Mouse (Mus musculus): ENCODE data around the gene Hnrnpm.

The Hnrnpm gene

GRCm38 (mm10) chr17:33684671-33685231 lies 1.9 kb downstream of the Hnrnpm start:
- ChIA-PET POLR2A (interaction anchor here (0.8 to 8.1 kb wide), 68 partner anchors 8 to 596 kb away, joined by 3 to 260 read pairs (median 4); partner anchors contain the start of genes March2 (in 3 of the 4), Kank3 (in 2 of the 4), Ndufa7 (in 2 of the 4) and Rab11b (in 2 of the 4)), CTCF (interaction anchor here in 1 of 4 experiments (0.9 kb wide), 1 partner anchor 234 kb away, joined by 3 read pairs; no protein-coding TSS in a partner anchor)

GRCm38 (mm10) chr17:33681767-33682166 lies 4.9 kb downstream of the Hnrnpm start:
- CTCF ChIA-PET, result no interaction called here
- POLR2A ChIA-PET, result interaction anchor here (0.6 to 8.1 kb wide), 26 partner anchors 9 to 1936 kb away, joined by 3 to 260 read pairs (median 6); partner anchors contain the start of genes B3galt4 (in 1 of the 4), March2 (in 1 of the 4), Ndufa7 (in 1 of the 4) and Rab11b (in 1 of the 4)

DNA sequence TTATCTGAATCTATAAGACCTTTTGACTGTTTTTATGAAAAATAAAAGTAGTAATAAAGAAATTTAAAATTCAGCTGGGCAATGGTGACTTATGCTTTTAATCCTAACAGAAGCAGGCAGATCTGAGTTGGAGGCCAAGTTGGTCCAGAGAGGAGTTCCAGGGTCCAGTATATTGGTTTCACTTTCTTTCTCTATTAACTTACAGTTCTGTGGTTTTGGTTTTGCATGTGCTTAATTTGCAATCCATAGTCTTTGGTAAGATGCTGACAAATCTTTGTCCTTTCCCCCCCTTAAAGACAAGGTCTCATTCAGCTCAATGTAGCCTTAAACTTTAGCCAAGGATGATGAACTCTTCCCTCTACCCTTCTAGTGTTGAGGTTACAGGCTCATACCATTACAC lies 7.9 kb downstream of the Hnrnpm start:
- ChIA-PET CTCF (interaction anchor here in 1 of 4 experiments (1.1 kb wide), 1 partner anchor 124 kb away, joined by 3 read pairs; no protein-coding TSS in a partner anchor), POLR2A (interaction anchor here in 2 of 4 experiments (1.1 to 8.1 kb wide), 18 partner anchors 9 to 149 kb away, joined by 3 to 260 read pairs (median 4); partner anchors contain the start of genes Angptl4 (in 1 of the 2), Ndufa7 (in 1 of the 2), Rab11b (in 1 of the 2) and Rps28 (in 1 of the 2))

- ChIA-PET POLR2A (interaction anchor here in 2 of 4 experiments (0.6 to 1.6 kb wide), 4 partner anchors 9 to 84 kb away, joined by 3 read pairs; partner anchors contain the start of gene Rab11b (in 1 of the 2)), CTCF (no interaction called here)
Measured at GRCm38 (mm10) chr17:33676086-33676485, 10.6 kb downstream of the Hnrnpm start.

DNA sequence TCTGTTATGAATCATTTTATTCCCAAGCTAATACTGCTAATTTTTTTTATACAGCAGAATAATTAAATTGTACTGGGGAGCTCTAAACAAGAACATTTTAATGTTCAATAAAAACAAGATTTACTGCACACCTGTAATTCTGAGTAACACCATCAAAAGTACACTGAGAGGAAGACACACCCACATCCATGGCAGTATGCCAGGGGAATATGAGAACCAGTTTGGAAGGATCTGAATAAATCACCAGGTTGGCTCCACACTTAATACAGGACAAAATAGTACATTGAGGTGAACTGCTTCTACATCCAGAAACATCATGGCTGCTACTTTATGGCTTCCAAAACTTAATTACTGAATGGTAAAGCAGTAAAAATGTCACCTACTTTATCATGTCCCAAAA lies 11.2 kb downstream of the Hnrnpm start:
- POLR2A ChIA-PET, result interaction anchor here in 2 of 4 experiments (0.7 to 18.1 kb wide), 13 partner anchors 7 to 148 kb away, joined by 3 to 260 read pairs (median 4); partner anchors contain the start of genes Ndufa7 (in 1 of the 2), Rab11b (in 1 of the 2) and Rps28 (in 1 of the 2)
- CTCF ChIA-PET, result no interaction called here

DNA sequence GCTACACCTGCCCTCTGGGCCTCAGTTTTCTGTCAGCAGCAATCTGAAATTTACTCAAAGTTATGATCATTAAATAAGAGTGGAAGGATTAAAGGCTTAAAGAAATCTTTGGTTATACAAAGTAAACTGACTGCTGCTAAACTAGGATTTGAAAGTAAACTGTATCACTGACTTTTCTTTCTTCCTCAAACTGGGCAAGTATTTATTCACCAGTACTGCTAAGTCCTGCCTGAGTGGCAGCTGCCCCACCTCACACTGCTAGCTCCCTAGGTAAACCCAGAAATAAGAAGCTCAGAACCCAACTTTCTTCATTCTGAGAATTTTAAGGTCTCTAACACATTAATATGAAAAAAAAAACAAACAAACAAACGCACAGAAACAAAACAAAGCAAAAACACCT lies 12.8 kb downstream of the Hnrnpm start:
- CTCF ChIA-PET, result no interaction called here

DNA sequence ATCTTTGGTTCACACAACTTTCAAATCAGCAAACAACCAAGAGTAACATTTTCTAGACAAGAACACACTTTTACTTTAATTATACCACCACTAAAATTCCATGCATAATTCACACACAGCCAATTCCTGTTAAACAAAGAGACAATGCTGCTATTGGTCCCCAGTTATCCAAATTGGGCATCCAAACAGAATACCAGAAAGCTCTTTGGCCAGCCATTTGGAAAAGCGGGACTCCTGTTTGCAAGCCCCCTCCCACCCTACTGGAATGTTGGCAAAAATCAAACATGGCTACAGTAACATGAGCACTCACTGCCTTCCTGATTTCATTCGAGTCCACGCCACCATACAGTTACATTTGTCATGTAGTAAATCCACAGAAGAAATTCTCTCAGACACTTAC lies 17.0 kb downstream of the Hnrnpm start:
- CTCF ChIA-PET, result no interaction called here
- POLR2A ChIA-PET, result interaction anchor here in 3 of 4 experiments (0.8 to 18.1 kb wide), 21 partner anchors 10 to 170 kb away, joined by 3 to 260 read pairs (median 5); partner anchors contain the start of genes Pram1 (in 1 of the 3), Rab11b (in 1 of the 3) and Zfp414 (in 1 of the 3)

More for the DNA sequence above, 12.8 kb downstream of the Hnrnpm start:
- POLR2A ChIA-PET, result interaction anchor here (0.6 to 18.1 kb wide), 16 partner anchors 8 to 168 kb away, joined by 3 to 260 read pairs (median 6); partner anchors contain the start of genes Ndufa7 (in 1 of the 4), Rab11b (in 1 of the 4), Rps28 (in 1 of the 4) and Zfp414 (in 1 of the 4)

GRCm38 (mm10) chr17:33666813-33667212 lies 19.8 kb downstream of the Hnrnpm start:
- POLR2A ChIA-PET, result interaction anchor here in 2 of 4 experiments (0.6 to 18.1 kb wide), 9 partner anchors 7 to 160 kb away, joined by 3 to 260 read pairs (median 4); partner anchors contain the start of genes Rab11b (in 2 of the 2) and Zfp414 (in 1 of the 2)

DNA sequence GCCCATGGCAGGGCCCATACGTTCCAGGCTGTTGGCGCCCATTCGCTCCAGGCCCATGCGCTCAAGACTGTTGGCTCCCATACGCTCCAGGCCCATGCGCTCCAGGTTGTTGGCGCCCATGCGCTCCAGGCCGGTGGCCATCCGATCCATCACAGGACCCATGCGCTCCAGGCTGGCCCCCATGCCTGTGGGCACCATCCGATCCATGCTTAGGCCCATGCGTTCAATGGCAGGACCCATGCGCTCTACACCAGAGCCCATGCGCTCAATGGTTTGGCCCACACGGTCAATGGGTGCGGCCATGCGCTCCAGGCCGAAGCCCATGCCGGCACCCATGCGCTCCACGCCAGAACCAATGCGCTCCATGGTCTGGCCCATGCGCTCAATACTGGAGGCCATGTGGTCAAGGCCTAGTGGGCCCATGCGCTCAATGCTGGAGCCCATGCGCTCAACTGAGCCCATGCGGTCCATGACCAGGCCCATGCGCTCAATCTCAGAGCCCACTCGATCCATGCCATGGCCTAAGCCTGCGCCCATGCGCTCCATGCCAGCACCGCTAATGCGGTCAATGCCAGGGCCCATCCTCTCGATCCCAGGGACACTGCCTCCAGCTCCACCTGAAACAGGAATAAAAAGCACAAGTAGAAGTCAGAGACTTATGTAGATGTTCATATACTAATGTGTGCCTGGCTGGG lies 36.7 kb downstream of the Hnrnpm start:
- CTCF ChIA-PET, result no interaction called here
- POLR2A ChIA-PET, result interaction anchor here in 2 of 4 experiments (0.6 to 11.4 kb wide), 28 partner anchors 9 to 1487 kb away, joined by 3 to 98 read pairs (median 4); partner anchors contain the start of genes Pram1 (in 2 of the 2), Zfp414 (in 2 of the 2), B3galt4 (in 1 of the 2) and Ndufa7 (in 1 of the 2)

More at GRCm38 (mm10) chr17:33666813-33667212, 19.8 kb downstream of the Hnrnpm start:
- CTCF ChIA-PET, result no interaction called here

DNA sequence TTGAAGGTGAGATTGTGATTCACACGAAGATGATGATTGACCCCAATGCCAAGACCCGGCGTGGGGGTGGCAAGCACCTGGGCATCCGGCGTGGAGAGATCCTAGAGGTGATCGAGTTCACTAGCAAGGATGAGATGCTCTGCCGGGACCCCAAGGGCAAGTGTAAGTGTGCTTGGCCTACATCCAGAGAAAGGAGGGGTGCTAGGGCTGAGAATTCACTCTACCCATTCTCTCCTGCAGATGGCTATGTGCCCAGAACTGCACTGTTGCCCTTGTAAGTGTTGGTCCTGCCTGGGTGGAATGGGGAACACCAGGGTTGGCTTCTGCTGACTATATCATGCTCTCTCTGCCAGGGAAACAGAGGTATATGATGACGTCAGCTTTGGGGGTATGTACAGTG lies 41.6 kb downstream of the Hnrnpm start:
- ChIA-PET CTCF (no interaction called here), POLR2A (interaction anchor here in 2 of 4 experiments (0.9 to 11.4 kb wide), 14 partner anchors 7 to 268 kb away, joined by 3 to 98 read pairs (median 6); partner anchors contain the start of genes Zfp414 (in 2 of the 2) and Pram1 (in 1 of the 2))

- ChIA-PET POLR2A (interaction anchor here in 3 of 4 experiments (0.6 to 4.4 kb wide), 25 partner anchors 9 to 267 kb away, joined by 3 to 25 read pairs (median 5); partner anchors contain the start of genes Rab11b (in 2 of the 3) and Zfp414 (in 2 of the 3)), CTCF (interaction anchor here in 3 of 4 experiments (0.5 to 1.0 kb wide), 4 partner anchors 15 to 960 kb away, joined by 3 read pairs; partner anchors contain the start of gene Zfp414 (in 1 of the 3))
Measured at GRCm38 (mm10) chr17:33644068-33644467, 42.6 kb downstream of the Hnrnpm start.

GRCm38 (mm10) chr17:33639743-33640142 lies 46.9 kb downstream of the Hnrnpm start:
- ChIA-PET CTCF (no interaction called here), POLR2A (interaction anchor here in 3 of 4 experiments (0.7 to 8.1 kb wide), 19 partner anchors 8 to 606 kb away, joined by 3 to 98 read pairs (median 7); partner anchors contain the start of genes Zfp414 (in 2 of the 3), Rab11b (in 1 of the 3) and Zfp763 (in 1 of the 3))

- POLR2A ChIA-PET, result interaction anchor here in 3 of 4 experiments (0.6 to 8.1 kb wide), 14 partner anchors 8 to 169 kb away, joined by 3 to 98 read pairs (median 4); partner anchors contain the start of genes Zfp414 (in 3 of the 3) and Rab11b (in 2 of the 3)
- CTCF ChIA-PET, result interaction anchor here in 1 of 4 experiments (0.6 kb wide), 1 partner anchor 49 kb away, joined by 5 read pairs; no protein-coding TSS in a partner anchor
Measured at GRCm38 (mm10) chr17:33637516-33638276, 49.0 kb downstream of the Hnrnpm start, which contains the start of gene Pram1. Pram1 (plus strand) TSS chr17:33638056.

GRCm38 (mm10) chr17:33637038-33637437 lies 49.6 kb downstream of the Hnrnpm start:
- CTCF ChIA-PET, result no interaction called here
- POLR2A ChIA-PET, result interaction anchor here in 2 of 4 experiments (0.6 to 8.1 kb wide), 7 partner anchors 8 to 173 kb away, joined by 3 to 98 read pairs (median 4); partner anchors contain the start of genes Kank3 (in 1 of the 2) and Zfp414 (in 1 of the 2)

GRCm38 (mm10) chr17:33631796-33632195 lies 54.9 kb downstream of the Hnrnpm start:
- CTCF ChIA-PET, result no interaction called here

GRCm38 (mm10) chr17:33631236-33631635 lies 55.4 kb downstream of the Hnrnpm start:
- ChIA-PET POLR2A (interaction anchor here in 2 of 4 experiments (1.0 to 3.0 kb wide), 4 partner anchors 10 to 54 kb away, joined by 3 to 17 read pairs (median 4); no protein-coding TSS in a partner anchor), CTCF (no interaction called here)

More at GRCm38 (mm10) chr17:33631796-33632195, 54.9 kb downstream of the Hnrnpm start:
- POLR2A ChIA-PET, result interaction anchor here in 2 of 4 experiments (0.6 to 3.0 kb wide), 7 partner anchors 9 to 87 kb away, joined by 3 to 17 read pairs (median 4); partner anchors contain the start of gene March2 (in 1 of the 2)
